Mouse (Mus musculus) cerebellum, adult 8-10 months (tissue): ENCODE data around the gene Sema4g.

Experiments
- DNase-seq: peaks from one replicate; pipeline ENCODE4 v3.0.0; 2022

The Sema4g gene

DNA sequence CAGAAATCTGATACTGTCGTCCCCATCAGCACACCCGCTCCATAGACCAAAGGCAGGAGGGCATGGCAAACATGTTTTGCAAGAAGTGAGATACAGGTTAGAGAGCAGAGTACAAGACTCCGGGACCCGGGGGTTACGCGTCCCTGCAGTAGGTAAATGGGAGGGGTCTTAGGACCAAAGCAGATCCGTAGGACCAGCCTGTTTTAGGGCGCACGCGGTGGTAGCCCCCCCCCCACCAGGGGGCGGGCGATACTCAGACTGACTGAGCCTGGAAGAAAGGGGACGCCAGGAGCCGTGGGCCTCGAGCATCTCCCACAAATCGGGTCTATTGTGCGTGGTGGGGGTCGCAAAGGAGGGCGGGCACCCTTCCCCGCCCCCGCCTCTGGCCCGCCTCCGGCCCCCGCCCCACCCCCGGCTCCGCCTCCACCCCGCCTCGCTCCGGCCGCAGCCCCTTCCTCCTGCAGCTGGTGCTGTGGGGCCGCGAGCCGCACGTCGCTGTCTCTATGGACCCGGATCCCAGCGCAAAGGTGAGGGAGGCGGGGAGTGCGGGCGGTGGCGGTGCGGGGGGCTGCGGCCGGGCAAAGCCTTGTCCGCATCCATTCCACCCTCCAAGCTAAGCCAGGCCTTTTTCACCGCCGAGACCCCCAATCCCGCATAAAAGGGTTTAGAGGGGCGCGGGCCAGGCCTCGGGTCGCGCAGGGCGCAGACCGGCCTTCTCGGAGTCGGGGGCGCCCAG is at the start of gene Sema4g:
Sema4g (plus strand) TSS at position 271 of the 736 bp plus-strand sequence.
- DNase-seq: no peak

DNA sequence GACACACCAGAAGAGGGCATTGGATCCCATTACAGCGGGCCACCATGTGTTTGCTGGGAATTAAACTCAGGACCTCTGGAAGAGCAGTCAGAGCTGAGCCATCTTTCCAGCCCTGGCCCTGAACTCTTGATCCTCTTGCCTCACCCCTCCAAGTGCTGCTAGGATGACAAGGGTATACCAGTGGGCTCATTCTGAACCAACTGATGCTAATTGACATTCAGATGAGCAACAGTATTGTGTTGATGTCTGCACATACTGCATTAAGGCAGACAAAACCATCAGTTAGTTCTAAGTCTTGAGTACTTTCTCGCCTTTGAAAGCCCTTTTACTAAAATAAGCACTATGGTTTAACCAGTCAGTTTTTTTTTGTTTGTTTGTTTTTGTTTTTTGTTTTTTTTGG is 29.3 kb upstream of the Sema4g start:
- no peak for DNase-seq

DNA sequence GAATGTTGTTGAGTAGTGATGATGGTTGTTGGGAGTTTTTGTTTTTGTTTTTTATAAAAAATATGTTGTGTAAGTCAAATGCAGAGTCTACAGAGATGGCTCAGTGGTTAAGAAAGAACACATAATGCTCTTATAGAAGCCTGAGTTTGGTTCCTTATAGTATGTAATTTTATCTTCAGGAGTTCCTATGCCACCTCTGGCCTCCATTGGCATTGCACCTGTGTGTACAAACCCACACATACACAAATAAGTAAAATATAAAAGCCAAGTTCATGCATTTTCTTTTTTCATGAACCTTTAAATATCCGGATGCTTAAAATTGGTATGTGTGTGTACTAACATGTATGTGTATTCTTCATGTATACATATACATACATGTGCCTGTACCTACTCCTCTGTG is 22.9 kb upstream of the Sema4g start:
- DNase-seq: no peak

DNA sequence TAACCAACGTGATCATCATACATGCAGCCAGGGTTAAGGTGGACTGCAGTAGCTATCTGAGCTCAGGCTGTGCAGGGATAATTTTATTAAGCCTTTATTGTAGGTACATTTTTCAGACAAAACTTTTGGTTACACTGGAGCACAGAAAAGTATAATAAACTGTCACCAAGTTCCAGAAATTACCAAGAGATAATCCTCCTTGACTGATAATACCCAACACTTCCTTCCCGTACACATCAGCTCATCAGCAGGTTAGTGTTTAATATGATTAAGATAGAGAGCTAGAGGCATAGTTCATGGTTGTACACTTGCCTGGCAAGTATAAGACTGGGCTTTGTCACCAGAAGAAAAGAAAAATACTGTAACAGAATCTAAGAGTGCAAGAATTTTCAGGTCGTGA is 20.6 kb upstream of the Sema4g start:
- no peak for DNase-seq

DNA sequence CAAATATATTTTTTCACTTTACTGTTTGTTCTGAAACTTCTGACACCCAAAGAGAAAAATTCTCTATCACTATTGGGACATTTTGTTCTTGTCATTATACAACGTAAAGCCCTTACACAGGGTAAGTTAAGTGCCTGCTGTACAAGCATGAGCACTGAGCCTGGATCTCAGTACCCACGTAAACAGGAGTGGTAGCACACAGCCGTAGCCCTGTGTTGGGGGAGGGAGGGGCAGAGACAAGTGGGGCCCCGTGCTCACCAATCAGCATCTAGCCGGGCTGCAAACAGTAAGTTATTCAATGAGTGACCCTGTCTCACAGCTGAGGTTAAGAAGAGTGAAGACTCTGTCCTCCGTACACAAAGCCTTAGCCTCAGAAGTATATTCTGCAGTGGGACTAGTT is 12.3 kb upstream of the Sema4g start:
- no peak for DNase-seq

DNA sequence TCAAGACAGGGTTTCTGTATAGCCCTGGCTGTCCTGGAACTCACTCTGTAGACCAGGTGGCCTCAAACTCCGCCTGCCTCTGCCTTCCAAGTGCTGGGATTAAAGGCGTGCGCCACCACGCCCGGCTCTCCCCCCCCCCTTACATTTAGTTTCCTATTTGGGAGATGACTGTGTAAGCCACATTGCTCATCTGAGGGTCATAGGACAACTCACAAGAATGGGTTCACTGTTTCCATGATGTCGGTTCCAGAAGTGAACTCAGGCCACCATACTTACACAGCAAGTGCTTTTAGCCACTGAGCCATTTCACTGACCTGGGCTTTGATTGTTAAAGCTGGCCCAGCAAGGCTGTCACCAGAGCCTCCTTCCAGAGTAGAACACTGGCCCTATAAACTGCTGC is 11.8 kb upstream of the Sema4g start:
- no peak for DNase-seq

DNA sequence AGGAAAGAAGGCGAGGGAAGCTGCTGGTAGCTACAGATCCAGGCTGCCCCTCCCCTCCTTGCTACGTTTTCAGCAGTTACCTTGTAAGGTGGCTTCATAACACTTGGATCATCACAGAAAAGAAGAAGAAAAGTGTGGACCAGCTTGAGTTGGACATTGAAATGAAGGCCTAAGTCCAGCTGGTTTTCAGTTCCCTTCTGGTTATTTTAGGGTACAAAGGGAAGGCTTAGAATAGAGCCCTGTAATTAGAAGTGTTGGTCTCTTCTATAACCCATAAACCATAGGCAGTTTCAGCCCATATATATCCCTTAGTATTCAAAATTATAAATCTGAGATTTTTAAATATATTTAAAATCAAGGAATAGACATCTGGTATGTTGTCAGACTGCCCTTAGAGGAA is 8.1 kb upstream of the Sema4g start:
- no peak for DNase-seq

DNA sequence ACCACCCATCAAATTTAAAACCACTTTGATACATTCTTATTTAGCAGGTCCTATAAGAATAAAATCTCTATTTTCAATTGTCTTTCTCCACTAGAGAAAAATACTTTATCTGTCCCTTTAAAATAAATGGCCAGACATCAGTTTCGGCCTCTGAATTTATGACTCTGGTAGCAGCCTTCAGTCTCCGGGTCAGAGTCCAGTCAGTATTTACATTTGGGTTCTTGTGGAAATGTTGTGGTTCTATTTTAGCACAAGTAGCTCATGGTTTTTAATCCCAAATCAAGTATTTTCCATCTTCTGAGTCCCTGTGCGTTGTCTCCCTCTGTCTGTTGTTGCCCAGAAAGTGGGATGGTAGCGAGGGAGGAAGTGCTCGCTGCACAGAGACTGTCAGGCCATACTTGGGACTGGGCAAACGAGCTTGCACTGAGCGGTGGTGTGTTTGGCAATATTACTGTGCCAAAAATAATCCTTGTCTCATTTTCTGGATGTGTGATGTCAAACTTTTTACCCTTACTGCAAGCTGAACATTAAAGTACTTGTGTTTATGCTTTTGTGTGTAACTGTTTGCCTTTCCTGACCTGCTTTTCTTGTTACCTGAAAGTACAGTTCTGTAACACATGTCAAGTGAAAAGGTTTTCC is 6.3 kb upstream of the Sema4g start:
- DNase-seq: no peak

DNA sequence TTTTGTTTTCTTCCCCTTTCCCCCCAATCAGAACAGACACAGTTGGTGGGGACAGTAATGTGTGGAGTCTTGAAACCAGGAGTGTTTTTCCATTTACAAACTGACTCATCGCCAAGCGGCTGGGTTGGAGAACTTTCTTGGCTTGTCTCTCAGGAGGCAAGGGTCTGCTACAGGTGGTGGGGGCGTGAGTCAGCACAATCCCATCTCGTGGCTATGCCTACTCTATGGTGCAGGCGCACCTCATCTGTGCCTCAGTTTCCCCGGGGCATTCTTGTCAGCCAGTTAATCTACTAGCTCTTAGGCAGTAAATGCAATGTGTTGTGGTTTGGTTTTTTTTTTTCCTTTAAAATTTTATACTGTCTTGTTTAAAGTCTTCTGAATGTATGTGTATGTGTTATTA is 5.5 kb upstream of the Sema4g start:
- DNase-seq: no peak

DNA sequence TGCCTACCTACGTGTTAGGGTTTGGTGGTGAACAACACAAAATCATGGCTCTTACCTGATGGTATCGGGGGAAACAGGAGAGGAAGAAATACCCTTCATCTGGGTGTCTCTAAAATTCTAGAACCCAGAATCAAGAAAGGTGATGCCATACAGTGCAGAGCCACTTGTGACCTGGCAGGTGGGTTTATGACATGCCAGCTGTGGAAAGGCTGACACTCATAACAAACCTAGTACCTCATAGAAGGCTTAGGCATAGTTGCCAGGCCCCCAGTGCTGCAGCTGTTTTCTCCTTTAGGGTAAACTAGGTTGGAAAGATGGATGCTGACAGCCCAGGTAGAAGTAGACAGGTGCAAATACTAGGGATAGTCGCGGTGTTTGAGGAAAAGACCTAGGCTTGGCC is 4.5 kb upstream of the Sema4g start:
- no peak for DNase-seq

DNA sequence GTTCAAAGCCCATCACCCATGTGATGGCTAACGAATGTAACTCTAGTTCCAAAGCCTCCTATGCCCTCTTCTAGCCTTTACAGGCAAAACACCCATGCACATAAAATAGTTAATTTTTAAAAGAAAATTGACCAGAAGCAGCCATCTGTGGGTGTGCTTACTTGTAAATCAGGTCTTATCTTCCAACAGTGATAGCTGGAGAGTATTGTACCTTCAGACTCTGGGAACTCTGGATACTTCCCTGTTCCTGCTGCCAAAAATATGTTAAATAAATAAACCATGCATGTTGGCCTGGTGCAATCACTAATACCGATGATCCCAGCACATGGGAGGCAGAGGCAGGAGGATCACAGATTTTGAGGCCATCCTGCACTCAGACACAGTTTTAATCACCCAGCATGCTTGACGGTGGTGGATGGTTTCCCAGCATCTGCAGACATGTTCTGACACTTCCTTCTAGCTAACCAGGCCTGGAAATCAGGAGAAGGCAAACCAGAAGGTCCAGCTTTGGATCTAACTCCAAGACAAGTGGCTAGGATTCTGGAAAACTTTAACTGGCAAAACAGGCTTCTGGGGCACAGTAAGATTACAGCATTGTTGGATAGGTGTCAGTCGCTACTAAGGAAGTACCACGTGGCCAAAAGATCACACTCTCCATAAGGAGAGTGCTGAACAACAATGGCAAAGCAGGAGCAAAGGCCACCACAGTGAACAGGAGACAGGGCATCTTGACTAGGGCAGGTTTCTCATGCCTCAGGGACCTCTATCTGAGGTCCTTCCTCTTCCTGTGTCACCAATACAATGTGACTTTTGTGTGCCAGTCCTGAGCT is 3.5 kb upstream of the Sema4g start:
- DNase-seq: no peak

DNA sequence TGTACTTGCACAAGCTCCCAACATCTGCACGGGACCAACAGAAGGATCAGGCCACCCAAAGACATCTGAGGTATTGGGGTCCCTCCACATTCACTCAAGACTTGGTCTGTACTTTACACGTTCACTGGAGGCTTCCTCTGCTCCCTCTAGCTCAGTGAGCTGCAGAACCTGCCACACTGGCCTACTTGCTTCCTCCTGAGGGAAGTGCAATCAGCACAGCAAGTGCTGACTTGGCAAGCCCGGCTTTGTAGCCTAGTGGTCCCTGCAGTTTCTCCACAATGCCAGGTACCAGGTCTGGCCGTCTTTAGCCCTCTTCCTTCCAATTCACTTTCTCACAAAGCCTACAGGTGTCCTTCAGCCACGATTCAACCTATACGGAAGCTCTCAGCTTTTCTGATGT is 1.9 kb upstream of the Sema4g start:
- no peak for DNase-seq

DNA sequence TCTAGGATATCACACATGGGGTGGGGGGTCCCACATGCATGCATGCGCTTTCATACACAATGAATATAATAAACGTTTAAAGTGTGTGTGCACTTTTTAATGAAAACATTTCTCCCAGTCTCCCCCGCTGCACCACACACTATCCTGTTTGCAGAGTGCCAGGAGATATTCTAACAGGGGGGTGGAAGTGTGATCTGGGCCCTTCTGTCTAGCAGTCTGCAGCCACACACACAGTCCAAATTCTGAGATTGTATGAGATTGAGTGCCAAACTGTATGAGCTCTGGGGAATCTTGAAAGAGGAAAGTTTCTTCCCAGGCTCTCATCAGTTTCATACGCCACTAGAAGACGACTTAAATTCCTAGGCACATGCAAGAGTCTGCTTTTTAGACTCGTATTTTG is 1.1 kb upstream of the Sema4g start:
- DNase-seq: no peak

DNA sequence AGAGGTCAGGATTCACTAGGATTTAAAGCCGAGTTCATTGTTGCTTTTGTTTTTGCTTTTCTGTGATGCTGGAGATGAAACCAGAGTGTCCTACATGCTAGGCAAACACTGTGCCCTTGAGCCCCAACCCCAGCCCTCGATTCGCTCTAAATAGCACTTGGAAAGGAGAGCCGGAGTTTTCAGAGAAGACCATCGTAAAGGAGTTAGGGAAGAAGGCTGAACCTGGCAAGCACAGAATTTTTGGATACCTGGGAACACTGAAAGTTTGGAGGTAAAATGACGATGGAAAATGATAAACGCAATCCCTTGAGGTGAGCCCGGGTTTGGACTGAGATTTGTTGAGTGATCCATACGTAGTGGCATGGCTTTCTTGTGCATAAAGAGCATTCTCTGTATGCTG is 580 bp upstream of the Sema4g start:
- DNase-seq: no peak

DNA sequence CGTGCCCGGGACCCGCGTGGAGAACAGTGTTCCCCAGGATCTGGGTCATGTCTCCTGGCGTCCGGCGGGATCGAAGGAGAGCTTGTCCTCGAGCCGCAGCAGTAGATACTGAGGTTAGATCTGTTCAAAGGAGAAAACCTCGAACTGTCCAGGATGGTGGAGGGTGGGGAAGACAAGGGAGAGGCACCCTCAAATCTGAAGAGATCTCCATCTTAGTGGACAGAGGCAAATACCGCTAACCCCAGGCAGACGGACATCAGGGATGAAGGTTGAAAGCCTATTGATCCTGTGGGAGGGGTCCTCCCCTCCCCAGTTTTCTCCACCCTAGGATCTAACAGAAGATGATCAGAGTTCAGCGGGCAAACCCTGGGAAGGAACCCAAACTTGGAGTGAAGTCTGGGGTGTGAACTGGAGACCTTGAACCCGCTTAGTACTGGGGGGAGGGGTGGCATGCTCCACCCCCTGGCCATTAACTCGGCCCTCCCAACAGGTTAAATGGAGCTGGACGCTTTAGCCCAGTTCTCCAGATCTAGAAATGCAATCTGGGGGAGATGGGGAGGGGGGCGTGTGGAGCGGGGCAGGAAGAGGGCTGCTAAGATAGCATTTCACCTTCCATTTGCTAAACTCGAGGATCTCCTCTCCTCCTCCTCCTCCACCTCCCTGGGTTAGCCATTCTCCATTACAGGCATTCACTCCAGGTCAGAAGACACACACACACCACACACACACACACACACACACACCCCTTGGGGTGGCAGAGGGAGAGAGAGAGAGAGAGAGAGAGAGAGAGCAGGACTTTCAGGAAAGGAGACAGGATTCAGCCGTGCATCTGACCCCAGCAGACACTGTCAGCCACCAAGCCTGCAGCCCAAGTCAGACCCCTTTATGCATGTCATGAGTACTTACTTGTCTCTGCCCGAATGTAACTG is 930 bp downstream of the Sema4g start:
- no peak for DNase-seq

DNA sequence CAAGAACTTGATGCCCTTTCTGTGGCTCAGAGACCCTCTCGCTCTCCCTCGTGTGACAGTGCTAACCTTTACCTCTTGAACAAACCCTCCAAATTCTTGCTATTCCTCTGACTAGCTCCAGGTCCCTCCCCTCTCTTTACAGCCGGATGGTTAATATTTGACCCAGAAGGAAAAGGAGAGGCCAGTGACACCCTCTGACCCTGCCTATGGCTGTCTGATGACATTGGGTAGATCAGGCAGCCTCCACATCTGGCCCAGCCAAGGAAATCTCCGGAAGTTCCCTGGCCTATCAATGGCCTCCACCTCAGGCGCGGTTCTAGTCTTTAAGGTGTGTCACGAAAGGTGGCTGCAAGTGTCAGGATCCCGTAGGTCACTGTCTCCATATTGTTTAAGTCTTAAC is 2.1 kb downstream of the Sema4g start:
- no peak for DNase-seq

DNA sequence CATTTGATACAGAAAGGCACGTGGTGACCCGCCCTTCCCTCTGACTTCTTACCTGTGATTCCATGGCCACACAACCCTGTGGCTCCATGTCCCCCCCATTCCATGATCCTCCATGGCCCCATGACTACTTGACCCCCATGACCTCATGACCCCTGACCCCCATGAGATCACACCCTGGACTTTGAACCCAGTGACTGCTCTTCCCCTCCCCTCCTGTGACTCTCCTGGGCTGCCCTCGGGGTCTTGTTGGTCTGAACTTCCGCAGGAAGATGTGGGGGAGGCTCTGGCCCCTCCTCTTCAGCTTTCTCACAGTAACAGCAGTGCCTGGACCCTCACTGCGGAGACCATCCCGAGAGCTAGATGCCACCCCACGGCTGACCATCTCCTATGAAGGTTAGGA is 3.3 kb downstream of the Sema4g start:
- no peak for DNase-seq

DNA sequence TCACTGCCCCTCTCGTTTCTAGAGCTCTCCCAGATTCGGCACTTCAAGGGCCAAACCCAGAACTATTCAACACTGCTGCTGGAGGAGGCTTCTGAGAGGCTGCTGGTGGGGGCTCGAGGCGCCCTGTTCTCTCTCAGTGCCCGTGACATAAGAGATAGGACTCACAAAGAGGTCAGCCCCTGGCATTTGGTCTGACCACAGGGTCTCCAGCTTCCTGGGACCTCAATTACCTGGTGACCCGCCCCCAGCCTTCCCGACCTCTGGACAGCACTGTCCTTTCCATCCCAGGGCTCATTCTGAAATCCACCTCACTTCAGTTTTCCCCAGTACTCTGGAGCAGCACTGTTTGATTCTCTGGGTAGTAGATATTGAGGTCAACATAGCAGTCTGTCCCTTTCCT is 3.8 kb downstream of the Sema4g start:
- no peak for DNase-seq

DNA sequence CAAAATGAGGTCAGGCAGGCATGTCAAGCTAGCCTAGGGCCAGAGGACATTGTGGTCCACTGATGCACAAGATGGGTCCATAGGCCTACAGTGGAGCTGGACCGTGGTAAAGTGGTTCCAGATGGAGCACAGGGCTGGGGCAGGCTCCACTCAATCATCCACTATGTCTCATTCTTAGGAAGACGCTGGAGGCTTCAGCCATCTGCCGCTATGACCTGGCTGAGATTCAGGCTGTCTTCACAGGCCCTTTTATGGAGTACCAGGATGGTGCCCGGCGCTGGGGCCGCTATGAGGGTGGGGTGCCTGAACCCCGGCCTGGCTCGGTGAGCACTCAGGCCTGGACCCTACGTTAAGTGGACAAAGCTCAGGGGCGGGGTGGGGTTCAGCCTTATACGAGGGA is 8.9 kb downstream of the Sema4g start:
- no peak for DNase-seq

DNA sequence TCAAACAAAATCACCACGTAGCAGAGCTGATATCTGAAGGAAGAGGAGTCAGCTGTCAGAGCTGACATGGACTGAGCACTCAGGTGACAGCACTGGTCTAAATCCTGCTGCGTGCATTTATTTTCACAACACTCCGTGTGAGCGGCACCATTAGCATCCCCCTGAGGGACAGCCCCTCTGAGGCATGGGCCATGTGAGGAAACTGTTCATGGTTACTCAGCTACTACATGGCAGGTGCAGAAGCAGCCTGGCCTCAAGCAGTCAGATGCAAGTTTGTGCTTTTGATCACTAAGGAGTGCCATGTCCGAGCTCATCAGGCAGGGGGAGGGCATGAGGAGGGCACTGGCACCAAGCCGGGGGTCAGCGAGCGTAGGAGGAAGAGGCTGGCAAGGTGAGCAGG is 10.7 kb downstream of the Sema4g start:
- no peak for DNase-seq

DNA sequence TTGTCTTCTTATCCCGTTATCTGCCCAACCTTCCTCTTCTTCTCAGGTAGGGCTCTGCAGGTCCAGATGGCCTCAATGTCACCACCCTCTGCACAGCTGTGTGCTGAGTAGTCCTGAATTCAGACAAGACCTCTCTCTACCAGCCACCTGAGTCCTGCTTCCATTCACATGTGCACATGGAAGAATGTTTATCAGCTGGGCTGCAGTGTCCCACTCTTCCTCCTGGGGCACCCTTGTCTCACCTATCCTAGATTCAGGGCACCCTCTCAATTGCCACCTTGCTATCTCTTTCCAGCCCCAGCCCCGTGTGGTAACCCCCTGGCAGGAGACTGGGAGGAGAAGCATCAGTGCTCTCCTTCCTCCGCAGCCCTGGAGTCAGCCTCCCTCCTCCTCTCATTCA is 13.4 kb downstream of the Sema4g start:
- no peak for DNase-seq

DNA sequence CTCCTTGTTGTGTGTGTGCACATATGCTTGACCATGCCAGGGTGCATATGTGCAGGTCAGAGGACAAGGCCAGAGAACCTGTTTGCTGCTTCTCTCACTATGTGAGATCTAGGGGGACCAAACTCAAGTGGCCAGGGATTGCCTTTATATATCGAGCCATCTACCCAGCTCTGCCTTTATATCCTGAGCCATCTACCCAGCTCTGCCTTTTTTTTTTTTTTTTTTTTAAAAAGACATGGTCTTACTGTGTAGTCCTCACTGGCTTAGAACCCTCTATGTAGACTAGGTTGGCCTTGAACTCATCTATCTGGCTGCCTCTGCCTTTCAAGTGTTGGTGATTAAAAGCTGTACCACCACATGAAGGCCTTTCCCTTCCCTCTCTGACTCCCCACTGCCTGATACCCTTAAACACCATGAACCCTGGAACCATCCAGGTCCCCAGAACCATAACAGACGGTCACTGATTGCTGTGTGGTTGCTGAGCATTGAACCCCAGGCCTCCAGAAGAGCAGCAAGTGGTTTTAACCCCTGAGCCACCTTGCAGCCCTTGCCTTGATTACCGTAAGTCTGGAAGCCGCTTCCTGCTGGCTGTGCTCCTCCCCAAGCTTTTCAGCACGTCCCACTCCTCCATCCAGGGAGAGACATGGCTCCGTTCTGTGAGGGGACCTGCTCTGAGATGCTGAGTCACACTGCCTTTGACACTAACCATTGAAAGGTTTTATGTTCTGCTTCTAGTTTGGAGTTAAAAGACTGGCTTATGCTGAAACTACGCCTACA is 15.0 kb downstream of the Sema4g start:
- no peak for DNase-seq
